Mouse (Mus musculus) lung, postnatal 10 days (tissue): ENCODE results near the gene Ugt1a8.

Experiments used
- DNase-seq: peaks from one replicate; pipeline ENCODE4 v3.0.0; 2021

The Ugt1a8 gene

GRCm38 (mm10) chr1:88262961-88263360 lies 175.3 kb downstream of the Ugt1a8 start:
- DNase-seq: peak; percentile 22

- DNase-seq: no peak
These were observed 176.2 kb downstream of the Ugt1a8 start for GRCm38 (mm10) chr1:88263778-88264177.

- DNase-seq: no peak
These were observed 176.7 kb downstream of the Ugt1a8 start for GRCm38 (mm10) chr1:88264237-88264868.

GRCm38 (mm10) chr1:88264869-88265240 lies 177.2 kb downstream of the Ugt1a8 start:
- DNase-seq: peak; percentile 56

GRCm38 (mm10) chr1:88266123-88266522 lies 178.5 kb downstream of the Ugt1a8 start:
- DNase-seq: no peak

- DNase-seq: no peak
These were observed 179.9 kb downstream of the Ugt1a8 start for GRCm38 (mm10) chr1:88267489-88267888.

- DNase-seq: no peak
These were observed 180.5 kb downstream of the Ugt1a8 start for GRCm38 (mm10) chr1:88268070-88268469.
